Mouse (Mus musculus) MEL (cell line): ENCODE results near the gene Tpcn1. TPM values are rescaled to one million over a fixed set of nuclear protein-coding genes. Genes with fewer than 3 reads are reported as not detected.
A peak's percentile ranks its signal among the peaks of the same experiment; 100 is the strongest.

Source experiments
- DNase-seq: peaks from one replicate; pipeline ENCODE4 v3.0.0; 2011; ENCODE audit warnings: low read depth, low spot score
- H3K27ac ChIP-seq: 2 replicates; pipeline ENCODE4 v1.5.1; 2012; ENCODE audit warnings: low read depth, mild to moderate bottlenecking, control low read depth, low read length, moderate library complexity; ENCODE audit not compliant: control insufficient read depth
- H3K27me3 ChIP-seq, 2 experiments: fragments of 150-350 bp in 1 of 2; sonication (generic) in 1 of 2; 2 replicates each; pipeline ENCODE4 v1.6.1; 2012; ENCODE audit warnings: low read length in 2 of 2, mild to moderate bottlenecking in 2 of 2, improper control_type of control experiment in 1 of 2, moderate library complexity in 1 of 2; ENCODE audit not compliant: insufficient read depth in 2 of 2, control insufficient read depth in 1 of 2
- H3K36me3 ChIP-seq, 2 experiments: 2 replicates each; pipeline ENCODE4 v1.6.1; 2012 to 2014; ENCODE audit warnings: low read length in 2 of 2, improper control_type of control experiment in 1 of 2, inconsistent platforms in 1 of 2, mild to moderate bottlenecking in 1 of 2; ENCODE audit not compliant: insufficient read depth in 2 of 2, control insufficient read depth in 1 of 2
- H3K4me1 ChIP-seq, 2 experiments: fragments of 150-350 bp in 1 of 2; sonication (generic) in 1 of 2; 2 replicates each; pipeline ENCODE4 v1.6.1; 2012; ENCODE audit warnings: low read length in 2 of 2, improper control_type of control experiment in 1 of 2, mild to moderate bottlenecking in 1 of 2; ENCODE audit not compliant: insufficient read depth in 2 of 2, control insufficient read depth in 1 of 2
- H3K4me3 ChIP-seq, 2 experiments: fragments of 150-350 bp in 1 of 2; sonication (generic) in 1 of 2; 2 replicates each; pipeline ENCODE4 v1.5.1; 2012; ENCODE audit warnings: low read depth in 2 of 2, low read length in 2 of 2, mild to moderate bottlenecking in 2 of 2, moderate library complexity in 2 of 2, control low read depth in 1 of 2, improper control_type of control experiment in 1 of 2; ENCODE audit not compliant: control insufficient read depth in 1 of 2, insufficient read depth in 1 of 2
- H3K79me2 ChIP-seq: 2 replicates; pipeline ENCODE4 v1.6.1; 2012; ENCODE audit warnings: mild to moderate bottlenecking, low read length, moderate library complexity; ENCODE audit not compliant: control insufficient read depth, poor library complexity, insufficient read depth
- H3K9ac ChIP-seq: 2 replicates; pipeline ENCODE4 v1.6.1; 2012; ENCODE audit warnings: low read depth, mild to moderate bottlenecking, control low read depth, low read length, moderate library complexity; ENCODE audit not compliant: control insufficient read depth, poor library complexity, severe bottlenecking
- H3K9me3 ChIP-seq: fragments of 150-350 bp; sonication (generic); replicated peaks from 2 replicates; pipeline ENCODE4 v1.6.1; 2012; ENCODE audit warnings: mild to moderate bottlenecking, low read length, improper control_type of control experiment, moderate library complexity; ENCODE audit not compliant: insufficient read depth
- BHLHE40 ChIP-seq: IDR thresholded peaks from 2 replicates; pipeline ENCODE4 v1.6.1; 2012; ENCODE audit warnings: low read depth, mild to moderate bottlenecking, inconsistent platforms, low read length, improper control_type of control experiment, borderline replicate concordance
- CTCF ChIP-seq, 3 experiments: IDR thresholded peaks in 2 of 3; conservative IDR thresholded peaks in 1 of 3; 2 replicates each; pipeline ENCODE4 v1.5.1; 2011 to 2012; ENCODE audit warnings: low read length in 3 of 3, low read depth in 2 of 3, mild to moderate bottlenecking in 2 of 3, improper control_type of control experiment in 1 of 3, inconsistent platforms in 1 of 3, mixed read lengths in 1 of 3, moderate library complexity in 1 of 3; ENCODE audit not compliant: control insufficient read depth in 1 of 3, insufficient read depth in 1 of 3, poor library complexity in 1 of 3, severe bottlenecking in 1 of 3
- E2F4 ChIP-seq: IDR thresholded peaks from 2 replicates; pipeline ENCODE4 v1.6.1; 2011; ENCODE audit warnings: low read depth, low read length, improper control_type of control experiment, borderline replicate concordance
- EP300 ChIP-seq, 2 experiments: IDR thresholded peaks; 2 replicates each; pipeline ENCODE4 v1.6.1; 2011; ENCODE audit warnings: improper control_type of control experiment in 2 of 2, low read length in 2 of 2, low read depth in 1 of 2, mild to moderate bottlenecking in 1 of 2
- ETS1 ChIP-seq: IDR thresholded peaks from 2 replicates; pipeline ENCODE4 v1.6.1; 2012; ENCODE audit warnings: low read depth, mild to moderate bottlenecking, inconsistent platforms, low read length, improper control_type of control experiment, moderate library complexity
- GATA1 ChIP-seq: IDR thresholded peaks from 2 replicates; pipeline ENCODE4 v1.6.1; 2011; ENCODE audit warnings: low read depth, low read length, improper control_type of control experiment
- KAT2A ChIP-seq: conservative IDR thresholded peaks from 2 replicates; pipeline ENCODE4 v1.6.1; 2012; ENCODE audit warnings: low read depth, low read length, improper control_type of control experiment, inconsistent platforms
- MAZ ChIP-seq: IDR thresholded peaks from 2 replicates; pipeline ENCODE4 v1.6.1; 2012; ENCODE audit warnings: low read depth, mild to moderate bottlenecking, inconsistent platforms, low read length, improper control_type of control experiment
- MXI1 ChIP-seq: IDR thresholded peaks from 2 replicates; pipeline ENCODE4 v1.6.1; 2011; ENCODE audit warnings: mild to moderate bottlenecking, low read depth, low read length, improper control_type of control experiment
- MYC ChIP-seq: IDR thresholded peaks from 2 replicates; pipeline ENCODE4 v1.6.1; 2011; ENCODE audit warnings: low read depth, mild to moderate bottlenecking, low read length, improper control_type of control experiment, moderate library complexity
- NRF1 ChIP-seq: IDR thresholded peaks from 2 replicates; pipeline ENCODE4 v1.6.1; 2014; ENCODE audit warnings: low read depth, mild to moderate bottlenecking, inconsistent platforms, low read length, improper control_type of control experiment, moderate library complexity; ENCODE audit not compliant: poor library complexity, insufficient read depth, severe bottlenecking
- RAD21 ChIP-seq: IDR thresholded peaks from 2 replicates; pipeline ENCODE4 v1.6.1; 2011; ENCODE audit warnings: mild to moderate bottlenecking, low read depth, low read length, improper control_type of control experiment
- RCOR1 ChIP-seq: IDR thresholded peaks from 2 replicates; pipeline ENCODE4 v1.6.1; 2012; ENCODE audit warnings: low read depth, mild to moderate bottlenecking, inconsistent platforms, low read length, improper control_type of control experiment
- SIN3A ChIP-seq: IDR thresholded peaks from 2 replicates; pipeline ENCODE4 v1.6.1; 2012; ENCODE audit warnings: low read length, improper control_type of control experiment, inconsistent platforms
- SMC3 ChIP-seq: IDR thresholded peaks from 2 replicates; pipeline ENCODE4 v1.6.1; 2011; ENCODE audit warnings: low read depth, low read length, improper control_type of control experiment
- TAL1 ChIP-seq: IDR thresholded peaks from 2 replicates; pipeline ENCODE4 v1.6.1; 2012; ENCODE audit warnings: mild to moderate bottlenecking, inconsistent platforms, low read length, moderate library complexity, mixed read lengths
- TBP ChIP-seq: IDR thresholded peaks from 2 replicates; pipeline ENCODE4 v1.8.0; 2011; ENCODE audit warnings: low read depth, low read length, improper control_type of control experiment
- TCF12 ChIP-seq: IDR thresholded peaks from 2 replicates; pipeline ENCODE4 v1.6.1; 2014; ENCODE audit warnings: low read depth, mild to moderate bottlenecking, inconsistent platforms, low read length, improper control_type of control experiment, moderate library complexity
- UBTF ChIP-seq: IDR thresholded peaks from 2 replicates; pipeline ENCODE4 v1.6.1; 2012; ENCODE audit warnings: low read depth, mild to moderate bottlenecking, inconsistent platforms, low read length, improper control_type of control experiment, moderate library complexity, borderline replicate concordance; ENCODE audit not compliant: insufficient read depth
- USF1 ChIP-seq: IDR thresholded peaks from 2 replicates; pipeline ENCODE4 v1.6.1; 2014; ENCODE audit warnings: low read depth, mild to moderate bottlenecking, inconsistent platforms, low read length, improper control_type of control experiment, moderate library complexity
- USF2 ChIP-seq, 2 experiments: IDR thresholded peaks; 2 replicates each; pipeline ENCODE4 v1.6.1; 2011 to 2012; ENCODE audit warnings: improper control_type of control experiment in 2 of 2, low read length in 2 of 2, borderline replicate concordance in 1 of 2, inconsistent platforms in 1 of 2, low read depth in 1 of 2, mild to moderate bottlenecking in 1 of 2; ENCODE audit not compliant: insufficient read depth in 1 of 2
- ZC3H11A ChIP-seq: IDR thresholded peaks from 2 replicates; pipeline ENCODE4 v1.6.1; 2012; ENCODE audit warnings: low read depth, mild to moderate bottlenecking, inconsistent platforms, low read length, improper control_type of control experiment
- ZNF384 ChIP-seq: IDR thresholded peaks from 2 replicates; pipeline ENCODE4 v1.6.1; 2012; ENCODE audit warnings: low read depth, mild to moderate bottlenecking, inconsistent platforms, low read length, improper control_type of control experiment
- polyA plus RNA-seq, 2 experiments: library from polyadenylated mRNA; stranded (reverse) in 1 of 2; unstranded in 1 of 2; fragments of >175 nt in 1 of 2; fragments of >200 nt in 1 of 2; gene quantifications; 2 replicates each; pipeline versions ENCODE4 v1.2.1 to v1.2.4; 2012; ENCODE audit warnings: low replicate concordance in 2 of 2, low read depth in 1 of 2; ENCODE audit not compliant: insufficient read length in 2 of 2, insufficient read depth in 1 of 2, missing spikeins in 1 of 2
- total RNA-seq: library from RNA; depleted of rRNA; stranded (reverse); fragments of 300-350 nt; gene quantifications from 2 replicates; pipeline ENCODE4 v1.2.3, GENCODE M21; 2012

Tpcn1 gene
- total and polyA plus RNA-seq, 3 experiments = 11.3 to 43.2 TPM; not detected in 1

- peak; percentile 90 for DNase-seq
These were observed 10.5 kb downstream of the Tpcn1 start for GRCm38 (mm10) chr5:120577935-120578441.

GRCm38 (mm10) chr5:120576781-120577301, 11.6 kb downstream of the Tpcn1 start:
- Histone ChIP-seq H3K9me3 (no peaks in the 10 kb centered on the region), H3K4me1 (peaks cover 13 to 20% of the 10 kb centered on the region in 2 experiments), H3K4me3 (no peak overlapping the region), H3K79me2 (peaks cover 3% of the 10 kb centered on the region), H3K27me3 (no peaks in the 10 kb centered on the region), H3K9ac (no peak overlapping the region), H3K36me3 (peaks cover 0 to 25% of the 10 kb centered on the region in 2 experiments; a peak in 3 of 4 replicates), H3K27ac (peak overlapping the region; percentile 77)
- DNase-seq = peak; percentile 34
- TF ChIP-seq MAZ (0 out of 2 replicates have a peak, but pooled peaks have one; percentile 41), USF2 (IDR thresholded peaks at IDR 0.05; ENCODE audit: borderline replicate concordance in 1 of 2, insufficient read depth in 1 of 2, low read depth in 1 of 2, low read length in 2 of 2) (no peak)

More at GRCm38 (mm10) chr5:120577935-120578441, 10.5 kb downstream of the Tpcn1 start:
- Histone ChIP-seq H3K27me3 (no peaks in the 10 kb centered on the region), H3K4me1 (peaks cover 13 to 20% of the 10 kb centered on the region in 2 experiments), H3K9me3 (no peaks in the 10 kb centered on the region), H3K27ac (peak overlapping the region; percentile 77), H3K4me3 (peak overlapping the region; percentile 0 to 29; a peak in 2 of 4 replicates), H3K36me3 (peaks cover 0 to 25% of the 10 kb centered on the region in 2 experiments; a peak in 3 of 4 replicates), H3K79me2 (peaks cover 3% of the 10 kb centered on the region), H3K9ac (peak overlapping the region; percentile 42)
- TF ChIP-seq TBP = peak; percentile 39; the same call in 1 of the 2 replicates
- peak; percentile 81 for TF ChIP-seq GATA1
- TF ChIP-seq RCOR1 = 0 out of 2 replicates have a peak, but pooled peaks have one; percentile 39
- peak; percentile 96 for TF ChIP-seq ZNF384
- peak; percentile 63; the same call in 1 of the 2 replicates for TF ChIP-seq MYC
- peak; percentile 28; the same call in 1 of the 2 replicates for TF ChIP-seq RAD21
- TF ChIP-seq CTCF (IDR thresholded peaks at IDR 0.05 in 2 of 3, conservative IDR thresholded peaks at IDR 0.05 in 1 of 3; ENCODE audit: control insufficient read depth in 1 of 3, insufficient read depth in 1 of 3, low read depth in 2 of 3, low read length in 3 of 3, poor library complexity in 1 of 3, severe bottlenecking in 1 of 3) = peak; percentile 23 to 63 (median 63); a peak in 5 of 6 replicates
- TF ChIP-seq SMC3 = peak; percentile 44
- peak; percentile 88 for TF ChIP-seq SIN3A
- TF ChIP-seq TAL1 = peak; percentile 47
- TF ChIP-seq ETS1 = peak; percentile 69; the same call in 1 of the 2 replicates
- peak; percentile 60 for TF ChIP-seq BHLHE40
- no peak for TF ChIP-seq NRF1
- no peak for TF ChIP-seq E2F4
- TF ChIP-seq EP300 (IDR thresholded peaks at IDR 0.05; ENCODE audit: low read depth in 1 of 2, low read length in 2 of 2) = peak; percentile 48 to 61
- no peak for TF ChIP-seq USF1
- 0 out of 2 replicates have a peak, but pooled peaks have one; percentile 50 for TF ChIP-seq TCF12
- no peak for TF ChIP-seq UBTF
- TF ChIP-seq MAZ = peak; percentile 25; the same call in 1 of the 2 replicates
- TF ChIP-seq KAT2A = no peak
- peak; percentile 80 for TF ChIP-seq MXI1
- TF ChIP-seq ZC3H11A = peak; percentile 13; the same call in 1 of the 2 replicates
